Mouse (Mus musculus) CH12.LX (cell line): ENCODE measurements around the gene Ror1. TPM values are rescaled to one million over a fixed set of nuclear protein-coding genes. Genes with fewer than 3 reads are reported as not detected.

Experiments used
- DNase-seq: peaks from one replicate; pipeline ENCODE4 v3.0.0-alpha.2; 2013; ENCODE audit errors: extremely low read depth
- H3K27ac ChIP-seq: 2 replicates; pipeline ENCODE4 v1.5.1; 2012; ENCODE audit warnings: low read depth, mild to moderate bottlenecking, control low read depth, moderate library complexity; ENCODE audit not compliant: insufficient read depth
- H3K27me3 ChIP-seq: replicated peaks from 2 replicates; pipeline ENCODE3; 2012; ENCODE audit warnings: inconsistent platforms
- H3K36me3 ChIP-seq, 2 experiments: replicated peaks in 1 of 2; 2 replicates each; pipeline versions ENCODE3 to v1.6.1; 2012; ENCODE audit warnings: inconsistent platforms in 1 of 2, low read length in 1 of 2, mild to moderate bottlenecking in 1 of 2, mixed read lengths in 1 of 2, moderate library complexity in 1 of 2; ENCODE audit not compliant: control insufficient read depth in 1 of 2, insufficient read depth in 1 of 2
- H3K4me1 ChIP-seq, 2 experiments: 2 replicates each; pipeline ENCODE4 v1.6.1; 2012; ENCODE audit warnings: inconsistent platforms in 1 of 2, moderate library complexity in 1 of 2; ENCODE audit not compliant: insufficient read depth in 2 of 2, control insufficient read depth in 1 of 2
- H3K4me2 ChIP-seq: 2 replicates; pipeline ENCODE4 v1.6.1; 2012; ENCODE audit warnings: low read depth, mild to moderate bottlenecking, control low read depth; ENCODE audit not compliant: poor library complexity, insufficient read depth, severe bottlenecking
- H3K4me3 ChIP-seq, 3 experiments: fragments of 150-350 bp in 1 of 3; sonication (generic) in 1 of 3; replicated peaks in 1 of 3; 2 replicates each; pipeline versions ENCODE3 to v1.5.1; 2011 to 2012; ENCODE audit warnings: low read depth in 2 of 3, low read length in 2 of 3, mild to moderate bottlenecking in 2 of 3, moderate library complexity in 2 of 3, control low read depth in 1 of 3, improper control_type of control experiment in 1 of 3, inconsistent platforms in 1 of 3, mixed read lengths in 1 of 3; ENCODE audit not compliant: poor library complexity in 1 of 3
- H3K79me2 ChIP-seq: replicated peaks from 2 replicates; pipeline ENCODE4 v1.6.1; 2012; ENCODE audit warnings: mild to moderate bottlenecking, moderate library complexity; ENCODE audit not compliant: control insufficient read depth, poor library complexity, insufficient read depth, severe bottlenecking; ENCODE audit errors: extremely low read depth
- H3K9ac ChIP-seq: 2 replicates; pipeline ENCODE4 v1.6.1; 2012; ENCODE audit warnings: low read depth, mild to moderate bottlenecking, control low read depth, moderate library complexity; ENCODE audit not compliant: insufficient read depth
- H3K9me3 ChIP-seq: replicated peaks from 2 replicates; pipeline ENCODE3; 2012; ENCODE audit warnings: low read length, inconsistent platforms, mixed read lengths
- BHLHE40 ChIP-seq: IDR thresholded peaks from 2 replicates; pipeline ENCODE4 v1.6.1; 2011; ENCODE audit warnings: mild to moderate bottlenecking, low read depth, low read length, improper control_type of control experiment
- CHD1 ChIP-seq: IDR thresholded peaks from 2 replicates; pipeline ENCODE4 v1.6.1; 2012; ENCODE audit warnings: low read depth, low read length, improper control_type of control experiment, inconsistent platforms
- CTCF ChIP-seq, 2 experiments: IDR thresholded peaks in 1 of 2; conservative IDR thresholded peaks in 1 of 2; 2 replicates each; pipeline ENCODE4 v1.5.1; 2011 to 2012; ENCODE audit warnings: low read depth in 2 of 2, low read length in 2 of 2, improper control_type of control experiment in 1 of 2, inconsistent platforms in 1 of 2, mild to moderate bottlenecking in 1 of 2, moderate library complexity in 1 of 2
- E2F4 ChIP-seq: IDR thresholded peaks from 2 replicates; pipeline ENCODE4 v1.6.1; 2011; ENCODE audit warnings: low read depth, low read length, improper control_type of control experiment; ENCODE audit not compliant: insufficient replicate concordance
- ELF1 ChIP-seq: IDR thresholded peaks from 2 replicates; pipeline ENCODE4 v1.6.1; 2014; ENCODE audit warnings: low read depth, mild to moderate bottlenecking, inconsistent platforms, low read length, improper control_type of control experiment
- EP300 ChIP-seq: IDR thresholded peaks from 2 replicates; pipeline ENCODE4 v1.6.1; 2011; ENCODE audit warnings: low read length, improper control_type of control experiment
- ETS1 ChIP-seq: conservative IDR thresholded peaks from 2 replicates; pipeline ENCODE4 v1.6.1; 2012; ENCODE audit warnings: low read depth, mild to moderate bottlenecking, inconsistent platforms, low read length, improper control_type of control experiment, moderate library complexity
- GABPA ChIP-seq: IDR thresholded peaks from 2 replicates; pipeline ENCODE4 v1.6.1; 2012; ENCODE audit warnings: low read depth, low read length, improper control_type of control experiment, inconsistent platforms; ENCODE audit not compliant: insufficient replicate concordance
- HCFC1 ChIP-seq: IDR thresholded peaks from 2 replicates; pipeline ENCODE4 v1.6.1; 2012; ENCODE audit warnings: low read depth, mild to moderate bottlenecking, inconsistent platforms, low read length, improper control_type of control experiment
- IRF4 ChIP-seq: IDR thresholded peaks from 2 replicates; pipeline ENCODE4 v1.6.1; 2014; ENCODE audit warnings: low read depth, mild to moderate bottlenecking, inconsistent platforms, low read length, improper control_type of control experiment
- JUN ChIP-seq: IDR thresholded peaks from 2 replicates; pipeline ENCODE4 v1.6.1; 2011; ENCODE audit warnings: low read depth, mild to moderate bottlenecking, low read length, improper control_type of control experiment, moderate library complexity; ENCODE audit not compliant: insufficient read depth
- KAT2A ChIP-seq: IDR thresholded peaks from 2 replicates; pipeline ENCODE4 v1.6.1; 2012; ENCODE audit warnings: low read length, improper control_type of control experiment, inconsistent platforms; ENCODE audit not compliant: insufficient replicate concordance
- MAX ChIP-seq: IDR thresholded peaks from 2 replicates; pipeline ENCODE4 v1.6.1; 2011; ENCODE audit warnings: low read length, improper control_type of control experiment
- MXI1 ChIP-seq: IDR thresholded peaks from 2 replicates; pipeline ENCODE4 v1.6.1; 2011; ENCODE audit warnings: mild to moderate bottlenecking, low read depth, low read length, improper control_type of control experiment
- MYC ChIP-seq: IDR thresholded peaks from 2 replicates; pipeline ENCODE4 v1.6.1; 2011; ENCODE audit warnings: low read depth, mild to moderate bottlenecking, improper control_type of control experiment, low read length
- NELFE ChIP-seq: IDR thresholded peaks from 2 replicates; pipeline ENCODE4 v1.6.1; 2011; ENCODE audit warnings: low read depth, low read length, improper control_type of control experiment
- NRF1 ChIP-seq: IDR thresholded peaks from 2 replicates; pipeline ENCODE4 v1.6.1; 2014; ENCODE audit warnings: low read depth, mild to moderate bottlenecking, inconsistent platforms, low read length, improper control_type of control experiment, moderate library complexity
- PAX5 ChIP-seq: IDR thresholded peaks from 2 replicates; pipeline ENCODE4 v1.6.1; 2012; ENCODE audit warnings: low read length, inconsistent platforms, mixed read lengths
- RAD21 ChIP-seq: IDR thresholded peaks from 2 replicates; pipeline ENCODE4 v1.6.1; 2011; ENCODE audit warnings: low read depth, mild to moderate bottlenecking, low read length, improper control_type of control experiment, moderate library complexity
- RCOR1 ChIP-seq: conservative IDR thresholded peaks from 2 replicates; pipeline ENCODE4 v1.6.1; 2012; ENCODE audit warnings: low read depth, mild to moderate bottlenecking, inconsistent platforms, low read length, improper control_type of control experiment
- SMC3 ChIP-seq: IDR thresholded peaks from 2 replicates; pipeline ENCODE4 v1.6.1; 2011; ENCODE audit warnings: low read depth, low read length, improper control_type of control experiment
- TBP ChIP-seq: conservative IDR thresholded peaks from 2 replicates; pipeline ENCODE4 v1.6.1; 2011; ENCODE audit warnings: low read depth, low read length, improper control_type of control experiment
- TCF12 ChIP-seq: IDR thresholded peaks from 2 replicates; pipeline ENCODE4 v1.6.1; 2014; ENCODE audit warnings: low read depth, mild to moderate bottlenecking, inconsistent platforms, low read length, improper control_type of control experiment
- ZKSCAN1 ChIP-seq: IDR thresholded peaks from 2 replicates; pipeline ENCODE4 v1.6.1; 2012; ENCODE audit warnings: low read depth, inconsistent platforms, low read length, improper control_type of control experiment, borderline replicate concordance
- ZMIZ1 ChIP-seq: IDR thresholded peaks from 2 replicates; pipeline ENCODE4 v1.6.1; 2012; ENCODE audit warnings: low read depth, mild to moderate bottlenecking, inconsistent platforms, low read length, improper control_type of control experiment
- ZNF384 ChIP-seq: IDR thresholded peaks from 2 replicates; pipeline ENCODE4 v1.6.1; 2012; ENCODE audit warnings: low read depth, low read length, improper control_type of control experiment, inconsistent platforms
- dilution Hi-C: fragments of 300-500 bp; cut with MboI; formaldehyde crosslinking; loops from 2 replicates; pipeline ENCODE4 v1.14.3; 2020; ENCODE audit warnings: low sequenced_read_pairs; ENCODE audit not compliant: extremely low pct_unique_long_range_greater_than_20kb, extremely low pct_ligation_motif_present
- in situ Hi-C: fragments of 300-500 bp; cut with MboI; formaldehyde crosslinking; loops from 3 replicates; pipeline ENCODE4 v1.14.3; 2019; ENCODE audit warnings: low sequenced_read_pairs, low pct_ligation_motif_present, low pct_unique_long_range_greater_than_20kb, mixed read lengths
- polyA plus RNA-seq: library from polyadenylated mRNA; unstranded; fragments of >175 nt; gene quantifications from 2 replicates; pipeline ENCODE4 v1.2.1, GENCODE M21; 2012; ENCODE audit warnings: low read depth; ENCODE audit not compliant: insufficient read length
- total RNA-seq, 2 experiments: library from RNA; depleted of rRNA; stranded (reverse); fragments of 300-350 nt in 1 of 2; fragments of >200 nt in 1 of 2; gene quantifications; 2 replicates each; pipeline ENCODE4 v1.2.3; 2012 to 2014

The Ror1 gene
- total and polyA plus RNA-seq, 3 experiments, result not detected

GRCm38 (mm10) chr4:100436169-100436547 lies 340.6 kb downstream of the Ror1 start:
- no peak overlapping the region for H3K4me3 ChIP-seq
- H3K79me2 ChIP-seq, result no peaks in the 10 kb centered on the region
- H3K27me3 ChIP-seq, result no peaks in the 10 kb centered on the region
- DNase-seq, result no peak
- H3K36me3 ChIP-seq, result no peaks in the 10 kb centered on the region
- dilution Hi-C loops, result no loop called here
- H3K9ac ChIP-seq, result no peak overlapping the region
- no peak overlapping the region for H3K27ac ChIP-seq
- no peaks in the 10 kb centered on the region for H3K4me1 ChIP-seq
- no peak overlapping the region for H3K4me2 ChIP-seq
- in situ Hi-C loops, result no loop called here
- H3K9me3 ChIP-seq, result peaks cover 43% of the 10 kb centered on the region
- TF ChIP-seq MAX (no peak), KAT2A (no peak), GABPA (no peak)

GRCm38 (mm10) chr4:100446897-100447296 lies 351.3 kb downstream of the Ror1 start:
- no peak for DNase-seq
- H3K36me3 ChIP-seq, result no peaks in the 10 kb centered on the region
- dilution Hi-C loops, result no loop called here
- in situ Hi-C loops, result no loop called here
- H3K4me2 ChIP-seq, result no peak overlapping the region
- H3K27ac ChIP-seq, result no peak overlapping the region
- no peak overlapping the region for H3K4me3 ChIP-seq
- no peaks in the 10 kb centered on the region for H3K27me3 ChIP-seq
- TF ChIP-seq TCF12 (no peak), BHLHE40 (no peak), ZKSCAN1 (no peak), MYC (no peak), PAX5 (no peak), IRF4 (no peak), TBP (no peak), ETS1 (no peak), HCFC1 (no peak), CHD1 (no peak)
- TF ChIP-seq, all 38 proteins: peak for 0
- Histone ChIP-seq H3K79me2 (no peaks in the 10 kb centered on the region), H3K9ac (no peak overlapping the region), H3K9me3 (peaks cover 26% of the 10 kb centered on the region), H3K4me1 (no peaks in the 10 kb centered on the region)

- H3K36me3 ChIP-seq, result no peaks in the 10 kb centered on the region
- no peak overlapping the region for H3K4me2 ChIP-seq
- no peak overlapping the region for H3K27ac ChIP-seq
- no peak for DNase-seq
- no peaks in the 10 kb centered on the region for H3K79me2 ChIP-seq
- H3K4me1 ChIP-seq, result no peaks in the 10 kb centered on the region
- peaks cover 25% of the 10 kb centered on the region for H3K9me3 ChIP-seq
- H3K27me3 ChIP-seq, result no peaks in the 10 kb centered on the region
- no peak overlapping the region for H3K4me3 ChIP-seq
- dilution Hi-C loops (no loop called here), in situ Hi-C loops (no loop called here)
- H3K9ac ChIP-seq, result no peak overlapping the region
- no peak for TF ChIP-seq GABPA
- no peak for TF ChIP-seq ZNF384
- TF ChIP-seq CTCF (conservative IDR thresholded peaks at IDR 0.05 in 1 of 2, IDR thresholded peaks at IDR 0.05 in 1 of 2; ENCODE audit: low read depth in 2 of 2, low read length in 2 of 2), result no peak
- TF ChIP-seq IRF4, result no peak
- TF ChIP-seq ZMIZ1, result no peak
- TF ChIP-seq TCF12, result no peak
- no peak for TF ChIP-seq JUN
- no peak for TF ChIP-seq MXI1
- TF ChIP-seq EP300, result no peak
- no peak for TF ChIP-seq ELF1
- no peak for TF ChIP-seq RCOR1
- no peak for TF ChIP-seq SMC3
- TF ChIP-seq HCFC1, result no peak
- TF ChIP-seq RAD21, result no peak
- no peak for TF ChIP-seq MAX
- TF ChIP-seq NELFE, result no peak
- TF ChIP-seq E2F4, result no peak
- TF ChIP-seq NRF1, result no peak
Measured at GRCm38 (mm10) chr4:100462493-100463120, 367.0 kb downstream of the Ror1 start.
